7 mouse cellular contexts compared by ENCODE assay signal in the genomic region with DNA sequence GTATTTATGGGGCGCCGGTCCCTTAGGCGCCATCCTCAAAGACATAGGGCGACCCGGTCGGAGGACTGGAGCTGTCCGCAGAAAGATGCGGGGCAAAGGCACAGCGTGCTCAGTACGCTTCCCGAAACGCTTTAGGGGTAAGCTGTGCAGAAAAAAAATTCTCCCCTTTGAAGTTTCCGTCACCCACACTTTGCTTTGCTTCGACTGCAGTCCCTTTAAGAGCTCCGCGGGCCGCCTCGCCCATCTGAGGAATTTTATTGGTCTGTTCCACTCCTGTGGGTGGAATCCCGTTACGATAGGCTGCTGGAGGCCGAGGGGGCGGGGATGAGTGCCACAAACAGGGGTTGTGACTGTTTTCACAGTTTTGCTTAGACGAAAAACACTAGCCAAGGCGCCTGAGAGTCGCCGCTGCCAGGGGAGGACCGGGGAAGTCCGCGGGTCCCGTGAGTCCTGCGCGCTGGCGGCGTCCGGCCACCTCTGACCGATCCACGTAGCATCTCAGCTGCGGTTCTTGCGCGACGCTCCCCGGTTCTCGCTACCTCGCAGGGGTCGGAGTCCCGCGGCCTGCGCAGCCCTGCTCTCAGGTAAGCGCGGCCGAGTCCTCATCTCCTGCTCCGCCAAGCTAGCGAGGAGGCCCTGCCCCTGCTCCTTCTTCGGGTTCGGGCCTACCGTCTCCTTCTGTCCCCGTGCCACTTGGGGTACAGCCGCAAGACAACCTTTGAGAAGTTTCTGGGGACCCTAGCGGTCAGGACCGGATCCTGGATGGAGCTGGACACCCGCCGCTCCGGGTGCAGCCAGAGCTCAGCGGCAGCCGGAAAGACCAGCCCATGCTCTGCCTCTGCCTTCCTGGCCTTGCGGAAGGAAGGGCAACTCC. TPM values are rescaled to one million over a fixed set of nuclear protein-coding genes. Genes with fewer than 3 reads are reported as not detected.
A peak's percentile ranks its signal among the peaks of the same experiment; 100 is the strongest.
DNase-seq lines count a peak whose midpoint lies in the region; ATAC-seq lines count a peak whose summit lies in the region.

A gene (plus strand): TSS at position 305 of the 874 bp plus-strand sequence.

- peak within 1 kb of the TSS; percentile 96 for H3K27ac ChIP-seq in intestine, embryonic 15.5 days
- H3K27ac ChIP-seq in midbrain, embryonic 10.5 days (replicated peaks), result peak within 1 kb of the TSS; percentile 90

- H3K4me1 ChIP-seq in intestine, embryonic 15.5 days (replicated peaks), result peaks cover 35% of the 10 kb centered on the region
- peaks cover 72% of the 10 kb centered on the region for H3K4me1 ChIP-seq in midbrain, embryonic 10.5 days

- H3K36me3 ChIP-seq in intestine, embryonic 15.5 days, result no peaks in the 10 kb centered on the region
- peaks cover 5% of the 10 kb centered on the region for H3K36me3 ChIP-seq in midbrain, embryonic 10.5 days

- H3K4me3 ChIP-seq in intestine, embryonic 15.5 days (replicated peaks), result peak within 1 kb of the TSS; percentile 79
- peak within 1 kb of the TSS; percentile 90 for H3K4me3 ChIP-seq in midbrain, embryonic 10.5 days

- peak within 1 kb of the TSS; percentile 85 for H3K9ac ChIP-seq in intestine, embryonic 15.5 days

- intact Hi-C loops in gastrocnemius, postnatal 36 days (cut with DNase I), result no loop called here
- intact Hi-C loops in left cerebral cortex, postnatal 25 days (cut with DNase I), result no loop called here

- H3K27me3 ChIP-seq in intestine, embryonic 15.5 days (replicated peaks), result no peaks in the 10 kb centered on the region
- no peaks in the 10 kb centered on the region for H3K27me3 ChIP-seq in midbrain, embryonic 10.5 days (ENCODE audit: low read depth, poor library complexity, severe bottlenecking)

- ATAC-seq in intestine, embryonic 15.5 days, result peak; percentile 90

- peak within 1 kb of the TSS; percentile 84 for H3K4me2 ChIP-seq in intestine, embryonic 15.5 days (replicated peaks)

- H3K9me3 ChIP-seq in intestine, embryonic 15.5 days, result no peaks in the 10 kb centered on the region
- H3K9me3 ChIP-seq in midbrain, embryonic 10.5 days (replicated peaks), result no peaks in the 10 kb centered on the region

- under 1% methylated on average over 66 of the region's 66 CpGs for WGBS in intestine, embryonic 15.5 days
- under 1% methylated on average over 66 of the region's 66 CpGs for WGBS in midbrain, embryonic 10.5 days

- peak; percentile 85 to 89 for DNase-seq in adrenal gland, adult 18-20 months (ENCODE audit: low spot score in 2 of 2)
- DNase-seq in embryo, embryonic 11 days, result peak; percentile 97
- DNase-seq in gastrocnemius, postnatal 36 days, result peak; percentile 85 to 91
- peak; percentile 93 to 98 for DNase-seq in left cerebral cortex, postnatal 25 days (ENCODE audit: low spot score in 2 of 2)
- peak; percentile 96 for DNase-seq in midbrain, embryonic 10.5 days (ENCODE audit: low spot score)
- peak; percentile 89 for DNase-seq in right cerebral cortex, postnatal 4 days

RNA-seq across cellular contexts. Expression of the gene that starts here (rescaled TPM):
- 100 to 1,000 TPM; 103 to 106 TPM for total RNA-seq in adrenal gland, adult 18-20 months (2021)
- 10 to 100 TPM; 24.4 to 27.4 TPM for total RNA-seq in gastrocnemius, postnatal 36 days (2021)
- polyA plus RNA-seq in intestine, embryonic 15.5 days (2015; fragmentation: Nextera tagmentation; extraction: Ambion mirVana), result 62.2 and 72.1 TPM in 2 replicates
- 10 to 100 TPM; 39.2 to 46.8 TPM for total RNA-seq in left cerebral cortex, postnatal 25 days (2021)
- 56.0 and 57.6 TPM in 2 replicates for polyA plus RNA-seq in midbrain, embryonic 10.5 days (2016; fragmentation: Nextera tagmentation; extraction: Ambion mirVana)

Comparison
In these comparisons a context has a peak if more than half of its experiments do, and no peak if none do; other contexts are left out.
1. Peak in every context shown above with its lines: DNase-seq, ATAC-seq, H3K4me3 ChIP-seq and H3K27ac ChIP-seq.